Mouse (Mus musculus) left cerebral cortex, postnatal 4 days (tissue): ENCODE data around the gene 2810021J22Rik. TPM values are rescaled to one million over a fixed set of nuclear protein-coding genes. Genes with fewer than 3 reads are reported as not detected.
"Not testable (repeated sequence)": the region's sequence is repeated elsewhere in the genome, so short reads cannot be mapped to it uniquely, and the experiment has no call there.

ENCODE experiments used
- DNase-seq: peaks from one replicate; pipeline ENCODE4 v3.0.0-alpha.2; 2022
- intact Hi-C: fragments of 180-260 bp; cut with DNase I; formaldehyde crosslinking; loops from one replicate; pipeline ENCODE4 v1.15.1; 2025
- total RNA-seq, 2 experiments: library from RNA; stranded (reverse); gene quantifications; 2 replicates each; pipeline ENCODE4 v1.2.3; 2021

The 2810021J22Rik gene
- total RNA-seq: 10 to 100 TPM; 14.5 to 14.6 TPM

DNA sequence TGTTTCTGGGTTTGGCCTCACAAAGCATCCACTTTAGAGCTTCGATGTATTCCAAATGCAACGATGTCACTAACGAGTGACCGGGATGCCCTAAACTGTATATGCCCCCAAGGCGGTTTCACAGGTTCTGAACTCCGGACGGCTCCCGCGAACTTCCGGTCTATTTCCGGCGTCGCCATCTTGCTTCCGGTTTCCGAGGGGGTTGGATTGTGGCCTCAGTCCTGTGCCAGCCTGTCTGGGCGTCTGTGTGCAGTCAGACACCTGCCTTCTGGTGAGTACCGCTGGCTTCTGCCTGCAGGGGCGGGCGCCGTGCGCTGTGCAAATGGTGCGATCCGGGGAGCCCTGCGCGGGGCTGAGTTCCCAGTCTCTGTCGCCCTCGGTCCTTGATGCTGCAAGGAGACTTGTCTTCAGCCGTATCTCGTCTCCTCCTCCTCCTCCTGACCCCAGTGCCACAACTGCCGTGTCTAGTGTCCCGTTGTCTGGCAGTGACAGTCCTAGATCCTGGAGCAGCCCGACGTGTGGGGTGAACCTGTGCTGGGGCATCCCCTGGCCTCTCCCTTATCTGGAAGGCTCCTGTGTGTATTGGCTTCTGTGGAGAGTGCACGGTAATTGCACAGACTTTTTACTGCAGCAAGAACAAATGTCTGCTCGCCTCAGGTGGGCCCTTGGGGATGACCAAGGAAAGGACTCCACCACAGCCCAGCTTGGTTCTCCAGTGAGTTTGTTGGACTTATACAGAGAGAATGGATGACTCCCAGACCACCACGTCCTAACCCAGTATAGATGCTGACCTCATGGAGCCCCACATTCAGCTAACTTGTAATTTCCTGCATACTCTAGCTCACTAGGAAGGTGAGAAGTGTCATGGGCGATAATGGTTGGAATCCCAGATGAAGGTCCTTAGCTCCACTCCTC, at the start of gene 2810021J22Rik:
TSS of gene 2810021J22Rik (plus strand) at position 178 of the 915 bp plus-strand sequence.
- intact Hi-C loops: no loop called here
- DNase-seq: peak; percentile 84

DNA sequence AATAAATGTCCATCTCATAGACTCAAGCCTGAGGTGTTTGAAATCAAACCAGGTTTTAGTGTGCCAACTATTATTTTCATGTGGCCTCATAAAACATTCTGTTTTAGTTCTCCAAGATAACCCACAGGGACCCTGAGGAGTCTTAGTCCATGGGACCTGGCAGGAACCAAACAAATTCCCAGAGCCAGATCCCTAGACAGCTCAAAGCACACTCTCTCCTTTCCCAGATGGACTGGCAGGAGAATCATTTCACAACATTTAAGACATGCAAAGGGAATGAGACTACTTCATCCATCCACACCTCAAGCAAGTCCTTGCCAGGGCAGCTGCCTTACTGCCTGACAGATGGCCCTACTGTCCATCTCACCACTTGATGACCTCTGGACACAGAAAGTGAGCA, 38.1 kb upstream of the 2810021J22Rik start, which contains the start of gene Olfr312:
TSS of gene Olfr312 (plus strand) at position 301 of the 400 bp plus-strand sequence.
- not testable (repeated sequence) for DNase-seq

DNA sequence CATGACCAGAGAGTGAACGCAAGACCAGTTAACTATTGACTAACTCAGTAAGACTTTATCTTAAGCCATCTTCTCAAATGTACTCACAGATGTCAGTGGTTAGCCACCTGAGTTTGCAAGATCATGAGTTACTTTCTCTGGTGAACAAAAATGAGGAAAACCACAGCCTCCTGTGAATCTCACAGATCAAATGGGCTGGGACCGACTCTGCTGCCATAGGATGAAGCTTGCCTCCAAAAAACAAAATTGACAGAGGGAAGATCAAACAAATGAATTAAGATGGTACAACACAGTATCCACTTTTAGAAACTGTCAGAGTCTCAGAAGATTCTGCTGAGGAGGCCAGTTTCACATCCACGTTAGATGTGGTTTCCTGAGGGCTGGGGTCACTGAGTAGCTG, 37.3 kb upstream of the 2810021J22Rik start:
- no peak for DNase-seq
- intact Hi-C loops: no loop called here

More for the DNA sequence above, 38.1 kb upstream of the 2810021J22Rik start, which contains the start of gene Olfr312:
- intact Hi-C loops: not testable (repeated sequence)

- DNase-seq, intact Hi-C loops: not testable (repeated sequence)
Observed at GRCm38 (mm10) chr11:58832541-58832940, 34.5 kb upstream of the 2810021J22Rik start.

GRCm38 (mm10) chr11:58838951-58839350, 28.1 kb upstream of the 2810021J22Rik start, which contains the start of gene Olfr311:
Gene Olfr311, plus strand, starts transcription at chr11:58839251.
- intact Hi-C loops: not testable (repeated sequence)

GRCm38 (mm10) chr11:58846919-58847461, 20.0 kb upstream of the 2810021J22Rik start, which contains the start of gene Gm12258:
Gene Gm12258, plus strand, starts transcription at chr11:58847158.
- peak; percentile 84 for DNase-seq
- intact Hi-C loops: no loop called here

More at GRCm38 (mm10) chr11:58838951-58839350, 28.1 kb upstream of the 2810021J22Rik start, which contains the start of gene Olfr311:
- DNase-seq: not testable (repeated sequence)

DNA sequence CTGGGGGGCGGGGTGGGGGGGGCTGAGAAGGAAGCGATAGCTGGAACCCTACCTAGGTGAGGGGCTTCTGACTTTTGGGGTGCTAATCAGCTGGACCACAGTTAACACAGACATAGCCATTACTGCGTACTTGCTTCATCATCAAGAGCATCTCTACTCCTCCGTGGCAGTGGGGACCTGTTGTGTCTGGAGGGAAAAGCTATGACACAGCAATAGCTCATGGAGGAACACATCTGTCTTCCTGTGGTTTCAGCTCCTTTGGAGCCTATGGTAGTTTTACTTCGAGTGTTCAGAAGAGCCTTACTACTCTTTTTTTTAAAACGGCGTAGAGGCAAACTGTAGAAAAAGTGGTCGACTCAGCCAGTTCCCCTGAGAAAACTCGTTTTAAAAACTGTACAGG, 19.4 kb upstream of the 2810021J22Rik start:
- intact Hi-C loops: no loop called here

GRCm38 (mm10) chr11:58849731-58850130, 17.3 kb upstream of the 2810021J22Rik start:
- intact Hi-C loops: no loop called here
- DNase-seq: no peak

More for the DNA sequence above, 19.4 kb upstream of the 2810021J22Rik start:
- no peak for DNase-seq

- no peak for DNase-seq
- intact Hi-C loops: no loop called here
Observed at GRCm38 (mm10) chr11:58860744-58861143, 6.3 kb upstream of the 2810021J22Rik start.

DNA sequence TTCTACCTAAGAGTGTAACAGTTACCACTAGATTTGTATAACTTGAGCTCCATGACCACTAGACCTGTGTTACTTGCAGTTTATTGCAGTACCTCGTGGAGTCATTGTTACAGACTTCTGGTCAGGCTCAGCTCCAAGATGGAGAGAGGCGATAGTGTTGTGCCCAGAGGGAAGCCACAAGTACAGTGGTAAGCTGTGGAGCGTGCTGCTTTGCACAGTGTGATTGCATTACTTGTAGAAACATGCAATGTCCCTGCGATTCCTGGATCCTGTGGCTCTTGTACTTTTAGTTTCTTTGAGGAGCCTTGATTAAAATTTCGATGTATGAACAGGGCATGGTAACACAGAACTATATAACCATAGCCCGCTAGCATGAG, 926 bp downstream of the 2810021J22Rik start:
- intact Hi-C loops: no loop called here
- no peak for DNase-seq

DNA sequence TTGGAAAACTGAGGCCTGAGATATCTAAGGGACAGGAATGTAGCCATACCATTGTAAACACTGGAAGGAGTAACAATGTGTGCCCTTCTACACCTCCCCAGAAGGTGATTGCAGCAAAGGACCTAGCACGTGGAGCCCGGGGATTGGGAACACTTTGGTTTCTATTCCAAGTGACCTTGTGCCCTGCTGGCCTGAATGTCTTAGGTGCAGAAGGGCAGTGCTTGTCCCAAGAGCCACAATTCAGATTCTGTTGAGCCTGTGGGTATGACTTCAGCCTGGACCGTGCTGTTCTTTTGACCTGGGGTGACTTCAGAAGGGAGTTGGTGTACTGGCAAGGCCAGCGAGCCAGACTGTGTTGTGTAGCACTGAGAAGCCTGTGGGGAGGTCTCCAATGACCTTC, 3.9 kb downstream of the 2810021J22Rik start:
- intact Hi-C loops: no loop called here

GRCm38 (mm10) chr11:58883756-58884155, 16.7 kb downstream of the 2810021J22Rik start:
- DNase-seq: no peak
- intact Hi-C loops: no loop called here

More for the DNA sequence above, 3.9 kb downstream of the 2810021J22Rik start:
- DNase-seq: no peak

GRCm38 (mm10) chr11:58890511-58890910, 23.5 kb downstream of the 2810021J22Rik start:
- no peak for DNase-seq
- intact Hi-C loops: no loop called here

DNA sequence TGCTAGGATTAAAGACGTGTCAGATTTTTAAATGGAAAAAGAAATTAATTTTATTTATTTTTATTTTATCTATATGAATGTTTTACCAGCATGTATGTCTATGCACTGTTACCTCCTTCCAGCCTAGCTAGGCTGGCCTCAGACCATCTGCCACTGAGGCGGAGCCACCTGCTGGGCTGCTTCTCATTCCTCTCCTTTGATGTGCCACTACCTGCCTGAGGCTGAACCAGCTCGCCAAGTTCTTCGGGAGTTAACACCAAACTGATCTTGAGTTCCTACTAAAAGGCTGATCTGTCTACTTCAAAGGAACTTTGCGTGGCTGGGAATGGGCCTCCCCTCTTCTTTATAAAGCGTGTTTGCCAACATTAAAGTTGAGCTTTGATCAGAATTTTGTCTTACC, 27.4 kb downstream of the 2810021J22Rik start:
- intact Hi-C loops: no loop called here
- no peak for DNase-seq

- DNase-seq: no peak
- intact Hi-C loops: no loop called here
Observed at GRCm38 (mm10) chr11:58897485-58897884, 30.5 kb downstream of the 2810021J22Rik start.

DNA sequence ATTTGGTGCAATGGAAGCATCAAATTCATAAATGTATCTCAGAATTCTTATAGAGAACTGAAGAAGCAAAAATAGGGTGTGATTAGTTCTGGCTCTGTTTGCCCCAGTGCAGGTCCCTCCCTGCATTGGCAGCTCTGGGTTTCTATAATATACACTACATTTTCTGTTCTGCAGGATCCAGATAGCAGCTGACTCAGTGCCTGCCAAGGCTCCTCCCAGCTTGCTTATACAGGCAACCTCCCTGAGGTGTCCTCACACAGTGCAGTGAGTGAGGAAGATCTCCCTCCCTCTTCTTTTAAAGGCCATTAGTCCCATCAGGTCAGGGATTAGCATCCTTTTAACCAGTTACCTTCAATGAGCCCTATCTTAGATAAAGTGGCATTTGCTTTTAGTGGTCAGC, 34.1 kb downstream of the 2810021J22Rik start:
- no peak for DNase-seq
- intact Hi-C loops: no loop called here

DNA sequence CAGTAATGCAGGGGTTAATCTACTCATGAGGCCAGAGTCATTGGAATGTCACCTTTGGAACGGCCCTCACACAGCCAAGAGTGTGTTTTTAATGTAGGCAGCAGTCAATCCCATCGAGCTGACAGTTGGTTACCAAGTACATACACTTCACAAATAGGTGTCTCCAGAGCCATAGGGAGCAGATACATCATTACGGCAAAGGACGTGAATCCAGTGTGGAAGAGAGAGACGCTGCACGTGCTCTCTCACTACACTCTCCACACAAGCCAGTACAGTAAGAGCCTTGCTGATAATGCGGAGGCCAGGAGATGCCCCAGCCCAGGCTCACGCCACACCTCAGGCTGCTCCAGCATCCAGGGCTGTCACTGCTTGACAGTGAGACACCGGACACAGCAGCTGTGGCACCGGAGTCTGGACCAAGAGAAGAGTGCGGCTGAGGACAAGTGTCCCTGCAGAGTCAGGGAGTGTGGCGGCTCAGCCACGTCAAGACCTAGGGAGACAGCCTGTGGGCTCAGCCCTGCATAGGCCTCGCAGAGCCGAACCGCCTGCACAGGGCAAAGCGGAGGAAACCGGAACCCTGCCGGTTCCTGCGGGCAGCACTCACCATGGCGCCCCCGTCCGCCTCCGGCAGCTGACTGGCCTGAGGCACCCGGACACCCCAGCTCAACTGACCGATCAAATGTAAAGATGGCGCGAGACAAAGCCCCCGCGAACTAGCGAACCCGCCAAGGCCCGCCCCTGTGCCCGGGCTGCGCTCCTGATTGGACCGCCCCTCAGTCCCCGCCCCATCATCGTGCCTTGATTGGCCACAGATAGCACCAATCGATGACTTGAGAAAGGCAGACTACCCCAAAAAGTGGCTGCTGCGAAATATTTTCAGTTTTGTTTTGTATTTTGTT, 36.7 kb downstream of the 2810021J22Rik start, which contains the start of gene Zfp39:
TSS of gene Zfp39 (minus strand) at position 715 of the 899 bp plus-strand sequence.
- intact Hi-C loops: no loop called here
- peak; percentile 96 for DNase-seq

DNA sequence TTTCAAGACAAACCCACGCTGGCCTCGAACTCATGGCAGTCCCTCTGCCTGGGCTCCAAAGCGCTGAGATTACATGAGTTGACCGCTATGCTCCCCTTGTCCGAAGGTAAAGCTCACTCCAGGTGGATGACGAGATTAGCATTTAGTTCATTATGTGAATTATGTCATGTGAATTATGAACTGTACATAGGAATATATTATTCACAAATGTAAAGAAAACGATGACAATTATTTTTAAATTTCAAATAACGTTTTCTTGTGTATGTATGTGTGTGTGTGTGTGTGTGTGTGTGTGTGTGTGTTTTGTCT, 37.3 kb downstream of the 2810021J22Rik start:
- intact Hi-C loops: no loop called here

GRCm38 (mm10) chr11:58904838-58905237, 37.8 kb downstream of the 2810021J22Rik start:
- intact Hi-C loops: no loop called here
- DNase-seq: no peak

More for the DNA sequence above, 37.3 kb downstream of the 2810021J22Rik start:
- DNase-seq: no peak

- intact Hi-C loops: no loop called here
- DNase-seq: no peak
Observed at GRCm38 (mm10) chr11:58913776-58914175, 46.8 kb downstream of the 2810021J22Rik start.
